Mouse (Mus musculus): ENCODE results near the gene Pmpca.

Pmpca gene

GRCm38 (mm10) chr2:26429851-26430250 is 40.7 kb downstream of the Pmpca start:
- in situ Hi-C loops (cut with MboI, MseI) = no loop called here

- in situ Hi-C loops (cut with MboI, MseI) = no loop called here
Measured at GRCm38 (mm10) chr2:26434791-26435572, 45.8 kb downstream of the Pmpca start.

GRCm38 (mm10) chr2:26437221-26437620 is 48.1 kb downstream of the Pmpca start:
- in situ Hi-C loops (cut with MboI, MseI) = no loop called here

- in situ Hi-C loops (cut with MboI, MseI) = no loop called here
Measured at GRCm38 (mm10) chr2:26438373-26438772, 49.2 kb downstream of the Pmpca start.

GRCm38 (mm10) chr2:26439671-26440070 is 50.5 kb downstream of the Pmpca start:
- in situ Hi-C loops (cut with MboI, MseI) = no loop called here

- in situ Hi-C loops (cut with MboI, MseI) = no loop called here
Measured at GRCm38 (mm10) chr2:26441261-26441660, 52.1 kb downstream of the Pmpca start.

- in situ Hi-C loops (cut with MboI, MseI) = no loop called here
Measured at GRCm38 (mm10) chr2:26441688-26442087, 52.5 kb downstream of the Pmpca start.

GRCm38 (mm10) chr2:26442843-26443242 is 53.7 kb downstream of the Pmpca start:
- in situ Hi-C loops (cut with MboI, MseI) = no loop called here

- in situ Hi-C loops (cut with MboI, MseI) = no loop called here
Measured at GRCm38 (mm10) chr2:26443876-26444275, 54.7 kb downstream of the Pmpca start.

- in situ Hi-C loops (cut with MboI, MseI) = no loop called here
Measured at GRCm38 (mm10) chr2:26444368-26444767, 55.2 kb downstream of the Pmpca start.

- in situ Hi-C loops (cut with MboI, MseI) = loop anchor here (5.0 kb wide), 1 partner anchor 117 kb away; no protein-coding TSS in a partner anchor
Measured at GRCm38 (mm10) chr2:26444946-26445665, 56.0 kb downstream of the Pmpca start, which contains the start of gene Sec16a. Gene Sec16a (minus strand): TSS chr2:26445216.

- in situ Hi-C loops (cut with MboI, MseI) = loop anchor here (5.0 kb wide), 1 partner anchor 116 kb away; no protein-coding TSS in a partner anchor
Measured at GRCm38 (mm10) chr2:26445666-26446445, 56.7 kb downstream of the Pmpca start.

- in situ Hi-C loops (cut with MboI, MseI) = loop anchor here (5.0 kb wide), 1 partner anchor 116 kb away; no protein-coding TSS in a partner anchor
Measured at GRCm38 (mm10) chr2:26446671-26447070, 57.5 kb downstream of the Pmpca start.

Data from T-helper 2 cell (primary cell).